Mouse (Mus musculus) left cerebral cortex, adult 9 months (tissue): ENCODE results near the gene Lpcat4.

ENCODE experiments used
- DNase-seq, 2 experiments: peaks; one replicate each; pipeline ENCODE4 v3.0.0; 2022; ENCODE audit warnings: low spot score in 2 of 2

The Lpcat4 gene

GRCm38 (mm10) chr2:112239212-112239934, at the start of gene Lpcat4:
Gene Lpcat4, plus strand, starts transcription at chr2:112239468.
- peak; percentile 69 to 91 for DNase-seq

- peak in 1 of 2 experiments; percentile 51 for DNase-seq
Observed at GRCm38 (mm10) chr2:112196859-112197258, 42.4 kb upstream of the Lpcat4 start.

GRCm38 (mm10) chr2:112203056-112203455, 36.2 kb upstream of the Lpcat4 start:
- DNase-seq, result no peak

- peak; percentile 37 to 82 for DNase-seq
Observed at GRCm38 (mm10) chr2:112210142-112210541, 29.1 kb upstream of the Lpcat4 start.

GRCm38 (mm10) chr2:112210699-112211098, 28.6 kb upstream of the Lpcat4 start:
- DNase-seq, result no peak

GRCm38 (mm10) chr2:112215977-112216376, 23.3 kb upstream of the Lpcat4 start:
- peak in 1 of 2 experiments; percentile 29 for DNase-seq

GRCm38 (mm10) chr2:112217614-112218013, 21.7 kb upstream of the Lpcat4 start:
- DNase-seq, result no peak

GRCm38 (mm10) chr2:112220880-112221279, 18.4 kb upstream of the Lpcat4 start:
- DNase-seq, result no peak

- DNase-seq, result peak in 1 of 2 experiments; percentile 29
Observed at GRCm38 (mm10) chr2:112222607-112223006, 16.7 kb upstream of the Lpcat4 start.

GRCm38 (mm10) chr2:112224356-112224755, 14.9 kb upstream of the Lpcat4 start:
- DNase-seq, result peak in 1 of 2 experiments; percentile 36

GRCm38 (mm10) chr2:112232623-112233022, 6.6 kb upstream of the Lpcat4 start:
- DNase-seq, result no peak

- DNase-seq, result no peak
Observed at GRCm38 (mm10) chr2:112236620-112237019, 2.6 kb upstream of the Lpcat4 start.

GRCm38 (mm10) chr2:112238006-112238405, 1.3 kb upstream of the Lpcat4 start:
- no peak for DNase-seq

- no peak for DNase-seq
Observed at GRCm38 (mm10) chr2:112239935-112240721, 860 bp downstream of the Lpcat4 start.

- DNase-seq, result no peak
Observed at GRCm38 (mm10) chr2:112241787-112242186, 2.5 kb downstream of the Lpcat4 start.

- DNase-seq, result no peak
Observed at GRCm38 (mm10) chr2:112245307-112245706, 6.0 kb downstream of the Lpcat4 start.

GRCm38 (mm10) chr2:112246193-112246592, 6.9 kb downstream of the Lpcat4 start:
- no peak for DNase-seq

GRCm38 (mm10) chr2:112247323-112247722, 8.1 kb downstream of the Lpcat4 start:
- no peak for DNase-seq

GRCm38 (mm10) chr2:112249780-112250453, 10.6 kb downstream of the Lpcat4 start:
- no peak for DNase-seq

- DNase-seq, result no peak
Observed at GRCm38 (mm10) chr2:112254675-112255515, 15.6 kb downstream of the Lpcat4 start.

GRCm38 (mm10) chr2:112259241-112259962, 20.1 kb downstream of the Lpcat4 start, which contains the start of gene Nutm1:
Gene Nutm1, minus strand, starts transcription at chr2:112259291.
- DNase-seq, result no peak
